Mouse (Mus musculus) neural tube, postnatal 0 days (tissue): Measurements from ENCODE around the gene Hist1h3c. TPM values are rescaled to one million over a fixed set of nuclear protein-coding genes. Genes with fewer than 3 reads are reported as not detected.

Experiments
- polyA plus RNA-seq: library from polyadenylated mRNA; unstranded; fragments of >200 nt; fragmentation: Nextera tagmentation; extraction: Ambion mirVana; gene quantifications from 2 replicates; pipeline ENCODE4 v1.2.1, GENCODE M21; 2015

The Hist1h3c gene
- polyA plus RNA-seq = not detected in 2 replicates

DNA sequence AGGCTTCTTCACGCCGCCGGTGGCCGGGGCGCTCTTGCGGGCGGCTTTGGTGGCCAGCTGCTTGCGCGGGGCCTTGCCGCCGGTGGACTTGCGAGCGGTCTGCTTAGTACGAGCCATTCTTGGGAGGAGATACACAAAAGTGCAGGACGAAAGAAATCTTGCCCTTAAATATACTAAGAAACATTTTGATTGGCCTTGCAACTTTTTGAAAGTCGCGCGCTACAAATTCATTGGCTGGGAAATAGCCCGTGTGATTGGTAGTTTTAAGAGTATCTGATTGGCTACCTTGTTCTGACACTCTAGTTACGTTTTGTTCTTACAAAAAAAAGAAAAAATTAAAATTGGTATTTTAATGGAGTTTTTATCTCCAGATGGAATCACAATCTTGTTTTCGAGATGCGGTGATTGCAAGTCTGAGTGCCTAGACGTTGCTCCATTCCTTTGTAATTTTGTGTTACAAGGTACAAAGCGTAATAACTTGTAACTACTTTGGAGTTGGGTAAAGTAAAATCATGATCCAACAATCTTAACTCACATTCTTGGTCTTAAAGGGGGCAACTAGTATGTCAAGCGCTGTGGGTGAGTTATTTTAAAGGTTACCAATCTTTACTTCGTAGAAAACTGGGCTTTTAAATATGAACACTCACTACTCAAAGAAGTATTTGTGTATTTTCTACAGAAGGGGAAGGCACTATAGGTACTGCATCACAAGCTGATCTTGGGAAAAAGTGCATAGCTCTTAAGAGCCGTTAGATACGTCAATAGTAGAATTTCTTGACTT lies at the start of gene Hist1h3c:
Hist1h3c (minus strand) TSS at position 222 of the 781 bp plus-strand sequence.

DNA sequence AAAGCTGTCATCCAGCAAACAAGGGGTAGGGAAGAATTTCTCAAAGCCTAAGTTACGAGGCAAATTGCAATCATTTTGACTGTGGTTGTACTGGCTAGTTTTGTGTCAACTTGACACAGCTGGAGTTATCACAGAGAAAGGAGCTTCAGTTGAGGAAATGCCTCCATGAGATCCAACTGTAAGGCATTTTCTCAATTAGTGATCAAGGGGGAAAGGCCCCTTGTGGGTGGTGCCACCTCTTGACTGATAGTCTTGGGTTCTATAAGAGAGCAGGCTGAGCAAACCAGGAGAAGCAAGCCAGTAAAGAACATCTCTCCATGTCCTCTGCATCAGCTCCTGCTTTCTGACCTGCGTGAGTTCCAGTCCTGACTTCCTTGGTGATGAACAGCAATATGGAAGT lies 24.2 kb upstream of the Hist1h3c start, which contains the start of gene Trim38:
Trim38 (plus strand) TSS at position 301 of the 400 bp plus-strand sequence.

DNA sequence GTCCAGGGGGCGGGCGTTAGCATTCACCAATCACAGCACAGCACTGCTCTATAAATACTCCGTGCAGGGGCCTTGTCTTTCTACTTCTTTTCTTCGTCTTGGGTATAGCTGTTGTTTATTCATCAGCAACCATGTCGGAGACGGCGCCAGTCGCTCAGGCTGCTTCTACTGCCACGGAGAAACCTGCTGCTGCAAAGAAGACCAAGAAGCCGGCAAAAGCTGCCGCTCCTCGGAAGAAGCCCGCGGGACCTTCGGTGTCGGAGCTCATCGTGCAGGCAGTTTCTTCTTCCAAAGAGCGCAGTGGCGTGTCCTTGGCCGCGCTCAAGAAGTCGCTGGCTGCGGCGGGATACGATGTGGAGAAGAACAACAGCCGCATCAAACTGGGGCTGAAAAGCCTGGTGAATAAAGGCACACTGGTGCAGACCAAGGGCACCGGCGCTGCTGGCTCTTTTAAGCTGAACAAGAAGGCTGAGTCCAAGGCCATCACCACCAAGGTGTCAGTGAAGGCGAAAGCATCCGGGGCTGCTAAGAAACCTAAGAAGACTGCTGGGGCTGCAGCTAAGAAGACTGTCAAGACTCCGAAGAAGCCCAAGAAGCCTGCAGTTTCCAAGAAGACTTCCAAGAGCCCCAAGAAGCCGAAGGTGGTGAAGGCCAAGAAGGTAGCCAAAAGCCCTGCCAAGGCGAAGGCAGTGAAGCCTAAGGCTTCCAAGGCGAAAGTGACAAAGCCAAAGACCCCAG lies 18.4 kb upstream of the Hist1h3c start, which contains the start of gene Hist1h1a:
Hist1h1a (plus strand) TSS at position 81 of the 738 bp plus-strand sequence.

DNA sequence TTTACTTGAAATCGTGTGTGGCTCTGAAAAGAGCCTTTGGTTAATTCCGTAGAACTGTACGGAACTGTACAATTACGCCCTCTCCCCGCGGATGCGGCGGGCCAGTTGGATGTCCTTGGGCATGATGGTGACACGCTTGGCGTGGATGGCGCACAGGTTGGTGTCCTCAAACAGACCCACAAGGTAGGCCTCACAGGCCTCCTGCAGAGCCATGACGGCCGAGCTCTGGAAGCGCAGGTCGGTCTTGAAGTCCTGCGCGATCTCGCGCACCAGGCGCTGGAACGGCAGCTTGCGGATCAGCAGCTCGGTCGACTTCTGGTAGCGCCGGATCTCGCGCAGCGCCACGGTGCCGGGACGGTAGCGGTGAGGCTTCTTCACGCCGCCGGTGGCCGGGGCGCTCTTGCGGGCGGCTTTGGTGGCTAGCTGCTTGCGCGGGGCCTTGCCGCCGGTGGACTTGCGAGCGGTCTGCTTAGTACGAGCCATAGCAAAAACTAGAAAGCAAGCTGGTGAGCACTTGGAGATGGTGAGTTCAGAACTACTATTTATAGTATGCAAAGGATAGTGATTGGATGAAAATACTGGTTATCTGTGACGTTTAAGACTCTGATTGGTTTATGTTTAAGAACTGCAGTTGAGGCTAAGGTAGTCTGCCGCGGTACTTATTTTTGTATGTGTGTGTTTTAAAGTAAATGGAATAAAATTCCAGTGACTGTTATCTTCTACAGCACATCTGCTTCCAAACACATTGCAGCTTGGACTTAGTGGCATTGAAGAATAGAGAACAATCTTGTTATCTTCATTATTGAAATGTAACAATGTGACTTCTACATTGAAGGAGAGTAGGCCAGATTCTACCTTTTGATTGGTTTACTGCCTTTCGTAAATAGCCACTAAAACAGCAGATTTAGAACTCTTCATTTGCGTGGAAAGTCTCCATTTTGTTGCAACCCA lies 16.7 kb upstream of the Hist1h3c start, which contains the start of gene Hist1h3a:
Hist1h3a (minus strand) TSS at position 516 of the 951 bp plus-strand sequence.

DNA sequence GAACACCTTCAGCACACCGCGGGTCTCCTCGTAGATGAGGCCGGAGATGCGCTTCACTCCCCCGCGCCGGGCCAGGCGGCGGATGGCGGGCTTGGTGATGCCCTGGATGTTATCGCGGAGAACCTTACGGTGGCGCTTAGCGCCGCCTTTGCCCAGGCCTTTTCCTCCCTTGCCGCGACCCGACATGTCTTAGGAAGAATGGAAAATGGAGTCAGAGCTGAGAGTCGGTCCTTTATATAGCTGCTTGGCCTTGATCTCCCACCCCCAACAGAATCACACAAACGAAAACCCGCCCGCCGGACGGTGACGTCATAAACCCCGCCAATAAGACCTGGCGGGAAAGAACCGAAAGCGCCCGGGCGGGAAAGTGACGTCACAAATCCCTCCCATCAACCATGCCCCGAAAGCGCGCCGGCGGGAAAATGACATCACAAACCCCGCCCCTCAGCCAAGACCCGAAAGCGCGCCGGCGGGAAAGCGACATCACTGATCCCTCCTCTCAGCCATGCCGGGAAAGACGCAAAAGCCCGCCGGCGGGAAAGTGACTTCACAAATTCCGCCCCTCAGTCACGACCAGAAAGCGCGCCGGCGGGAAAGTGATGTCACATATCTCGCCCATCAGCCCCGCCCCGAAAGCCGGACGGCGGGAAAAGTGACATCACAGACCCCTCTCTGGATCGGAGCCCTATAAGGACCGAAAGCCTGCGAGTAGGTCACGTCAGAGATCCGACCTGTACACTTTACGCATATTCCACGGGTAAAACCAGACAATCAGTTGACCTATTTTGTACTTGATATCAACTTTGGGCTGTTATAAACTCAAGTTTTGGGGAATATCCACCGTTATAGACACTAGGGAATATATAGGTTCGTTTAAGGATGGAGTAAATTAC lies 15.8 kb upstream of the Hist1h3c start, which contains the start of gene Hist1h4a:
Hist1h4a (minus strand) TSS at position 259 of the 893 bp plus-strand sequence.

DNA sequence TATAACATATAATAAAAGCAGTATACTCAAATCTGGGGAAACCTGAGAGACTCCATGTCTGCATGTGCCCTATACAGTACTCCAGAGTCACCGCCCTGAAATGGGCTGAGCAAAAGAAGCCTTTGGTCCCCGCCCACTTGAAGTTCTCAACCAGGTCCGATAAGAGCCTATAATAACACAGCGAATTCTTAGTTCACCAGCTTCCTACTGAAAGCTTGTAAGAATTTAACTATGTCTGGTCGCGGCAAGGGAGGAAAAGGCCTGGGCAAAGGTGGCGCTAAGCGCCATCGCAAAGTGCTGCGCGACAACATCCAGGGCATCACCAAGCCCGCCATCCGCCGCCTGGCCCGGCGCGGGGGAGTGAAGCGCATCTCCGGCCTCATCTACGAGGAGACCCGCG lies 11.4 kb upstream of the Hist1h3c start, which contains the start of gene Hist1h4b:
Hist1h4b (plus strand) TSS at position 224 of the 400 bp plus-strand sequence.

GRCm38 (mm10) chr13:23752067-23752741 lies 6.8 kb upstream of the Hist1h3c start, which contains the start of gene Hist1h3b:
Hist1h3b (plus strand) TSS chr13:23752267.

DNA sequence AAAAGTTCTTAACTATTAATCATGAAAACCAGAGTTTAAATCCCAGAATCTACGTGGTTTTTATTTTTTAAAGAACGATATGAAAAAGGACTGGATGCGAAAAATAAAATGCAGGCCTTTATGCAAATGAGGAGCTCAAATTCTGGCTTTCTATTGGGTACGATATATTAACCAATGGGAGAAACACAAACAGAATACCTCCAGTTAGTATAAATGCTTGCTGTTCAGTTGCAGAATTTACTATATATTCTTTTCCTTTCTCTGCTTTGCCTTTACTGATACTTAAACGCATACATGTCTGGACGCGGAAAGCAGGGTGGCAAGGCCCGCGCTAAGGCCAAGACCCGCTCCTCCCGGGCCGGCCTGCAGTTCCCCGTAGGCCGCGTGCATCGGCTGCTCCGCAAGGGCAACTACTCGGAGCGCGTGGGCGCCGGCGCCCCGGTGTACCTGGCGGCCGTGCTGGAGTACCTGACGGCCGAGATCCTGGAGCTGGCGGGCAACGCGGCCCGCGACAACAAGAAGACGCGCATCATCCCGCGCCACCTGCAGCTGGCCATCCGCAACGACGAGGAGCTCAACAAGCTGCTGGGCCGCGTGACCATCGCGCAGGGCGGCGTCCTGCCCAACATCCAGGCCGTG lies 5.6 kb upstream of the Hist1h3c start, which contains the start of gene Hist1h2ab:
Hist1h2ab (plus strand) TSS at position 288 of the 639 bp plus-strand sequence.

GRCm38 (mm10) chr13:23746201-23747080 lies 1.0 kb upstream of the Hist1h3c start, which contains the start of gene Hist1h2bb:
Hist1h2bb (plus strand) TSS chr13:23746734.

DNA sequence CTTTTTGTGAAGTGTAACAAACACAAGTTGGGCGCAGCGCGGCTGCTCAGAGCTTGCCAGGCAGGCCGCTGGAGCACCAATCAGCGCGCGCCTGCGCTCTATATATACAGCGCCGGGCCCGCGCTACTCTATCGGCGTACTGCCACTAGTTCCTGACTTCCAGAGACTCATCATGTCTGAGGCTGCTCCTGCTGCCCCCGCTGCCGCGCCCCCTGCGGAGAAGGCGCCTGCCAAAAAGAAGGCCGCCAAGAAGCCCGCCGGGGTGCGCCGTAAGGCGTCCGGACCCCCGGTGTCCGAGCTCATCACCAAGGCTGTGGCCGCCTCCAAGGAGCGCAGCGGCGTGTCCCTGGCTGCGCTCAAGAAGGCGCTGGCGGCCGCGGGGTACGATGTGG lies 6.7 kb downstream of the Hist1h3c start, which contains the start of gene Hist1h1c:
Hist1h1c (plus strand) TSS at position 132 of the 392 bp plus-strand sequence.

GRCm38 (mm10) chr13:23710374-23711089 lies 34.9 kb downstream of the Hist1h3c start, which contains the start of gene Hfe:
Hfe (minus strand) TSS chr13:23710854.

DNA sequence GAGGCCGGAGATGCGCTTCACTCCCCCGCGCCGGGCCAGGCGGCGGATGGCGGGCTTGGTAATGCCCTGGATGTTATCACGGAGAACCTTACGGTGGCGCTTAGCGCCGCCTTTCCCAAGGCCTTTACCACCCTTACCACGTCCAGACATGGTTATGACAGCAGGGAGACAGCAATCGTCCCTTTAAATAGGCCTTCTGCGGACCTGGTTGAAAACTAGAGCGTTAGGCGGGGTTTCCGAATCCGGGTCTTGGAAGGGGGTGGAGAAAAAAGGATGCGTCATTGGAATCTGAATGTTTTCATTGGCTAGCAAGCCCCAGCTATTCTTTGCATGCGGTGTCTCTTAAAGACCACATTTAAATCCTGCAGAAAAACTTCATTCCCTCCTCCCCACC lies 47.1 kb downstream of the Hist1h3c start, which contains the start of gene Hist1h4c:
Hist1h4c (minus strand) TSS at position 155 of the 394 bp plus-strand sequence.

GRCm38 (mm10) chr13:23695514-23695913 lies 49.9 kb downstream of the Hist1h3c start, which contains the start of gene Hist1h1t:
Hist1h1t (plus strand) TSS chr13:23695814.

